Mouse (Mus musculus): ENCODE data around the gene Rhox2h.
"Not testable (repeated sequence)": the region's sequence is repeated elsewhere in the genome, so short reads cannot be mapped to it uniquely, and the experiment has no call there.

The Rhox2h gene

GRCm38 (mm10) chrX:37673177-37673576, at the start of gene Rhox2h:
Gene Rhox2h (minus strand): TSS chrX:37673277.
- DNase-seq (ENCODE audit: low spot score in 2 of 2): not testable (repeated sequence)

- DNase-seq (ENCODE audit: low spot score in 2 of 2): no peak
Observed at GRCm38 (mm10) chrX:37701821-37702387, 28.8 kb upstream of the Rhox2h start.

GRCm38 (mm10) chrX:37692261-37692660, 19.2 kb upstream of the Rhox2h start:
- no peak for DNase-seq (ENCODE audit: low spot score in 2 of 2)

- no peak for DNase-seq (ENCODE audit: low spot score in 2 of 2)
Observed at GRCm38 (mm10) chrX:37683031-37683715, 10.1 kb upstream of the Rhox2h start.

GRCm38 (mm10) chrX:37668664-37669063, 4.4 kb downstream of the Rhox2h start, which contains the start of gene Rhox3h:
Gene Rhox3h (minus strand): TSS chrX:37668764.
- DNase-seq (ENCODE audit: low spot score in 2 of 2): not testable (repeated sequence)

- not testable (repeated sequence) for DNase-seq (ENCODE audit: low spot score in 2 of 2)
Observed at GRCm38 (mm10) chrX:37651227-37651626, 21.9 kb downstream of the Rhox2h start, which contains the start of gene Rhox4g. Gene Rhox4g (minus strand): TSS chrX:37651327.

GRCm38 (mm10) chrX:37643370-37643769, 29.7 kb downstream of the Rhox2h start, which contains the start of gene Rhox2g:
Gene Rhox2g (minus strand): TSS chrX:37643470.
- DNase-seq (ENCODE audit: low spot score in 2 of 2): not testable (repeated sequence)

- not testable (repeated sequence) for DNase-seq (ENCODE audit: low spot score in 2 of 2)
Observed at GRCm38 (mm10) chrX:37628512-37628911, 44.6 kb downstream of the Rhox2h start, which contains the start of gene Rhox3g. Gene Rhox3g (minus strand): TSS chrX:37628612.

All from heart, adult 9 months (tissue).